Mouse (Mus musculus): ENCODE measurements at regions not wholly inside any gene's neighbourhood (a gene's known extent, or its start where the extent isn't known, plus 50 kb on each side); places are given as distances from the start of the nearest gene placed in this dataset.
A peak's percentile ranks its signal among the peaks of the same experiment; 100 is the strongest.

- no peak for DNase-seq (ENCODE audit: low spot score in 2 of 2)
Measured at GRCm38 (mm10) chr1:55888711-55889366, 483.1 kb downstream of the Plcl1 start.

- peak in 1 of 2 experiments; percentile 78 for DNase-seq (ENCODE audit: low spot score in 2 of 2)
Measured at GRCm38 (mm10) chr1:55890511-55891151, 484.9 kb downstream of the Plcl1 start.

GRCm38 (mm10) chr1:55891894-55892293 lies 486.2 kb downstream of the Plcl1 start:
- no peak for DNase-seq (ENCODE audit: low spot score in 2 of 2)

- no peak for DNase-seq (ENCODE audit: low spot score in 2 of 2)
Measured at GRCm38 (mm10) chr1:55897572-55897971, 491.9 kb downstream of the Plcl1 start.

- no peak for DNase-seq (ENCODE audit: low spot score in 2 of 2)
Measured at GRCm38 (mm10) chr1:55898031-55898430, 492.3 kb downstream of the Plcl1 start.

- peak in 1 of 2 experiments; percentile 61 for DNase-seq (ENCODE audit: low spot score in 2 of 2)
Measured at GRCm38 (mm10) chr1:55900033-55900432, 494.3 kb downstream of the Plcl1 start.

- DNase-seq (ENCODE audit: low spot score in 2 of 2) = no peak
Measured at GRCm38 (mm10) chr1:55903177-55903576, 497.5 kb downstream of the Plcl1 start.

GRCm38 (mm10) chr1:55904571-55904970 lies 498.9 kb downstream of the Plcl1 start:
- DNase-seq (ENCODE audit: low spot score in 2 of 2) = no peak

- no peak for DNase-seq (ENCODE audit: low spot score in 2 of 2)
Measured at GRCm38 (mm10) chr1:55905232-55905631, 499.5 kb downstream of the Plcl1 start.

GRCm38 (mm10) chr1:55910024-55910423 lies 504.3 kb downstream of the Plcl1 start:
- no peak for DNase-seq (ENCODE audit: low spot score in 2 of 2)

GRCm38 (mm10) chr1:55914284-55914683 lies 508.6 kb downstream of the Plcl1 start:
- DNase-seq (ENCODE audit: low spot score in 2 of 2) = no peak

- DNase-seq (ENCODE audit: low spot score in 2 of 2) = no peak
Measured at GRCm38 (mm10) chr1:55915940-55916339, 510.2 kb downstream of the Plcl1 start.

GRCm38 (mm10) chr1:55919516-55919915 lies 513.8 kb downstream of the Plcl1 start:
- no peak for DNase-seq (ENCODE audit: low spot score in 2 of 2)

- no peak for DNase-seq (ENCODE audit: low spot score in 2 of 2)
Measured at GRCm38 (mm10) chr1:55946786-55947549, 541.2 kb downstream of the Plcl1 start.

- DNase-seq (ENCODE audit: low spot score in 2 of 2) = no peak
Measured at GRCm38 (mm10) chr1:55947618-55948283, 542.0 kb downstream of the Plcl1 start.

GRCm38 (mm10) chr1:55949606-55950005 lies 543.9 kb downstream of the Plcl1 start:
- no peak for DNase-seq (ENCODE audit: low spot score in 2 of 2)

GRCm38 (mm10) chr1:55957804-55958445 lies 552.2 kb downstream of the Plcl1 start:
- peak in 1 of 2 experiments; percentile 38 for DNase-seq (ENCODE audit: low spot score in 2 of 2)

- peak; percentile 26 to 88 for DNase-seq (ENCODE audit: low spot score in 2 of 2)
Measured at GRCm38 (mm10) chr1:55960291-55960690, 554.6 kb downstream of the Plcl1 start.

- DNase-seq (ENCODE audit: low spot score in 2 of 2) = no peak
Measured at GRCm38 (mm10) chr1:55963867-55964266, 558.1 kb downstream of the Plcl1 start.

- no peak for DNase-seq (ENCODE audit: low spot score in 2 of 2)
Measured at GRCm38 (mm10) chr1:55966273-55966672, 560.6 kb downstream of the Plcl1 start.

GRCm38 (mm10) chr1:55967869-55968268 lies 562.1 kb downstream of the Plcl1 start:
- no peak for DNase-seq (ENCODE audit: low spot score in 2 of 2)

GRCm38 (mm10) chr1:55977796-55978195 lies 572.1 kb downstream of the Plcl1 start:
- no peak for DNase-seq (ENCODE audit: low spot score in 2 of 2)
